Mouse (Mus musculus) urinary bladder, postnatal 10 days (tissue): ENCODE data around the gene Phf7.
A peak's percentile ranks its signal among the peaks of the same experiment; 100 is the strongest.

ENCODE experiments used
- DNase-seq: peaks from one replicate; pipeline ENCODE4 v3.0.0; 2022; ENCODE audit warnings: low spot score

Gene Phf7

DNA sequence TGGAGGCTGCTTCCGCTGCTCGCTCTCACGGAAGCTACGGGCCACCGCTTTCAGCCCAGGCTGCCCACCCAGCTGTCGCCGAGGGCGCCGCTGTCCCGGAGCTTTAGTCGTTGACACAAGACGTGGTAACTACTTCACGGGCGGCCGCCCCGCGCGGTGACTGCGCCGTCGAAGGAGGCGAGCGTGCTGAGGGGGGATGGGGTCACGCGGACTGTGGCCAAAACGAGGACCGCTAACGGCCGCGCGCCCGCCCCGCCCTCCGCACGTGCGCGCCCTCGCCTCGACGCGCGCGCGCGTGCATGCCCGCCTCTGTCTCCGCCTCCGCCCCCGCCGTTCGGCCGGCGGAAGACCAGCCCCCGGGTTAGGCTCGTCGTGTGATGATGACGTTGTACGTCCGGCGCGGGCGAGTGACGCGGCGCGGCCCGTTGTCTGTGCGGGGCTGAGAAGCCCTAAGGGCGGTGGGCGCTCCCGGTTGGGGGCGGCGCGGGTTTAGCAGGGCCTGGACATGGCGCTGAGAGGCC, at the start of gene Phf7, which contains the start of gene Bap1:
Gene Phf7 (minus strand): TSS at position 234 of the 521 bp plus-strand sequence.
Gene Bap1 (plus strand): TSS at position 367 of the 521 bp plus-strand sequence.
- DNase-seq, result peak; percentile 89

- no peak for DNase-seq
Measured at GRCm38 (mm10) chr14:31285728-31286127, 34.6 kb upstream of the Phf7 start.

- peak; percentile 34 for DNase-seq
Measured at GRCm38 (mm10) chr14:31272164-31272563, 21.0 kb upstream of the Phf7 start.

- DNase-seq, result no peak
Measured at GRCm38 (mm10) chr14:31271121-31271520, 20.0 kb upstream of the Phf7 start.

GRCm38 (mm10) chr14:31269456-31270100, 18.5 kb upstream of the Phf7 start:
- DNase-seq, result no peak

DNA sequence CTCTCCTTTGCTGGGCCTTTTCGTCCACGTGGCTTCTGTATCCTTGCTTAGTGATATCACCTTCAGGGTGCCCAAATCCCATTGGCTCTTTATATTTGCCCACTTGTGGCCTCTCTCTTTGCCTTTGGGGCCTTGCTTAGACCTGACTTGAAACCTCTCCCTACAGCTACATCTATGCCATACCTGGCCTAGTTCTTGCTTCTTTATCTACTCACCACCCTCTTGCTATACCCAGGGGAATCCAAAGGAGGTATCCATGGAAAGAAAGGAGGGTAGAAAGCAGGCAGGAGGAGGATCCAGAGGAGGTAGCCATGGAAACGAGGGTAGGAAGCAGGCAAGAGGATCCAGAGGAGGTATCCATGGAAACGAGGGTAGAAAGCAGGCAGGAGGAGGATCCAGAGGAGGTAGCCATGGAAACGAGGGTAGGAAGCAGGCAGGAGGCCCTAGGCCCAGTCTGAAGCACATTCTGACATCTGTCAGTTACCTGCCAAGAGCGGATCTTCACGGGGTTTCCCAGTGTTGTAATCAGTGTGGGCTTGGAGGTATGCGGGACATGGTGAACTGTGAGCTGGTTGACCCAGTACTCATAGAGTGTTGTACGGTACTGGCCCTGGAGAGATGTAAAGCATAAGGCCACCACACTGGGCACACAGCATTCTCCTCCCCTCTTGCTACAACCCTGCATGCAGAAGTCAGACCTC, 17.3 kb upstream of the Phf7 start:
- DNase-seq, result no peak

DNA sequence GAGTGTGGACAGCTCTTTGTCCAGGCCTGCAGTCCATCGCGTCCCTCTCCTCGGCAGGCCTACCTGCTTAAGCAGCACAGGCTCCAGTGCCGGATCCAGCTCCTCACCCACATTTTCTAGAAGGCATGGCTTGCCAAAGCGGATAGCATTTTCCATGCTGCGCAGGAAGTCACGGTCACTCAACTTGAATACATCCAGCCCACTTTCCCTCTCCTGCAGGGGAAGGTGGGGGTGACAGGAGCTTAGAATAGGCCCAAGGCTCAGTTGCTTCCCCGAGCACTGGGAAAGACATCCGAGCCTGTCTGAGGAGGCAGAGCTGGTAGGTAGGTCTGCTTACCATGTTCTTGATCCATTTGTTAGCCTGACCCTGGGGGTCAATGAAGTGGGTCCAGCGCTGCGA, 16.5 kb upstream of the Phf7 start:
- no peak for DNase-seq

DNA sequence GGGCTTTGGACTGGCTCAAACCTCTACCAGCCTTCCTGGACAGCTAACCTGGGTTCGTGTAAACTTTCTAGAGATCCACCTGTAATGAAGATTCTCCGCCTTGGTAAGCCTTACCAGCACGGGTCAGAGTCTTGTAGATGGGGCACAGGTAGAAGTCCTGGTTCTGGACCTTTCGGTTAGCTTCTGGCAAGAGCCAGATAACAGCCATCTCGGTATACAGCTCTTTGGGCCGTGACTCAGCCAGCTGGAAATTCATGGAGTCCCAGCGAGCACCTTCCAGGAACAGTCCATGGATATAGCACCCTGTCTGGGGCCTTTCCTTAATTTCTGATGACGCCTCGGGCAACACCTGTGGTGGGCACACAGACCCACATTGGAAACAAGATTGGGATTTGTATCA, 9.8 kb upstream of the Phf7 start:
- no peak for DNase-seq

DNA sequence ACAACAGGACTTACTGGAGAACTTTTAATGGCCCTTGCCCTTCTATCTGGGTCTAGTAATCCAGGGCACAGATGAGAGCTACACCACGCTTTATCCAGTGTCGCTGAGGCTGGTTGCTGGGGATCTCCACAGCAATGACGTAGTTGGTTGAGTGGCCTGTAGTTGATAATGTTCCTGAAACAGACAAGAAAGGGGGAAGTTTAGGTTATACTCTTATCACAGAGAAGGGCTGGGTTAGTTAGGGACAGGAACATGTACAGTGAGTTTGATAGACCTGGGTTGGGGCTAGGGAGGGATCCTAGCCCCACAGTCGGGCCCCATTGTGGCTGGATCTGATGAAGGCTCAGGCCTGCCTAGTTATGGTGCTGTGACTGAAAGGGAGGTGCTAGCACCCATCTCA, 9.3 kb upstream of the Phf7 start:
- DNase-seq, result no peak

DNA sequence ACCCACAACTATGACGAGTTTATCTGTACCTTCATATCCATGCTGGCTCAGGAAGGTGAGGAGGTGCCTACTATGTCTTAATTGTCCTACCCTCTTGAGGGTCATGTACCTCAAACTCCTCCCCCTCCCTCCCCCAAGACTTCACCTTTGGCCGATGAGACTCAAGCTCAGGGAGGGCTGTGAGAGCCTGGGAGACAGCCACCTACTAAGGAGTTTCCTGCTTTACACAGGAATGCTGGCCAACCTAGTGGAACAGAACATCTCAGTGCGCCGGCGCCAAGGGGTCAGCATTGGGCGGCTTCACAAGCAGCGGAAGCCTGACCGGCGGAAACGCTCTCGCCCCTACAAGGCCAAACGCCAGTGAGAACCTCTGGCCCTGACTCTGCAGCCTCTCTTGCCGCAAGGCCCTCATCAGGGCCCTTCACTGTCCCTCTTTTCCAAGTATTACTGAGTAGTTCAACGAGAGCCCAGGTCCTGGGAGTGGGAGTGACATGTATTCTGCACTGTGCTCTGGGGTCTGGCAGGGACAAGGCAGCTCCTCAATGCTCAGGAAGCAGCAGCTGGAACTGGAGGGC, 7.4 kb upstream of the Phf7 start:
- no peak for DNase-seq

DNA sequence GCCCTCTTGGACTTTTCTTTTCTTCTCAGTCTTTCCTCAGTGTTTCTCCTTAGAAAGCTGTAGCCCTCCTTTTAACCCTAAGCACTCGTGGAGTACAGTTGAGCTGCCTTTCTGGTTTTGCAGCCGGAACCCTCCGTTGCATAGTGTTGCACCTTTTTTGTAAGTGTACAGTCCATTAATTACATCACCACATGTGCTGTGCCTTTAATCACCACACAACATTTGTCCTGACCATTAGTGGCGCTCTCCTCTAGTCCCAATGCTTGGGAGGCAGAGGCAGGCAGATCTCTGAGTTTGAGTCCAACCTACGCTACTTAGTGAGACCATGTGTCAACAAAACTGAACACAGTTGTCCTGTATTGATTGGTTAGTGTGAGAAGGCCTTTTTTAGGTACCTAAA, 974 bp upstream of the Phf7 start:
- DNase-seq, result no peak

DNA sequence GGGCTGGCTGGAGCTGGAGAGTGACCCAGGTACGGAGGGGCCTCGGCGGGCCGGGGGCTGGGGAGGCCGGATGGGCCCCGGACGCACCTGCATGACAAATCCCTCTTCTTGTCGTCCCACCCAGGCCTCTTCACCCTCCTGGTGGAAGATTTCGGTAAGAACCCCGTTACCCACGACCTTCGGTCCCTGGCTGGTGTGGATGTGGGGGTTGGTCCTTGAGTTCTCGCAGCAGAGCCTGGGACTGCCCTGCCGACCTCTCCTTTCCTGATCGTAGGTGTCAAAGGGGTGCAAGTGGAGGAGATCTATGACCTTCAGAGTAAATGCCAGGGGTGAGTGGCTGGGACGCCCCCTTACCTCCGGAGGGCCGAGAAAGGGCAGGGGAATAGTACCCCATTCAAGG, 509 bp upstream of the Phf7 start:
- DNase-seq, result no peak

DNA sequence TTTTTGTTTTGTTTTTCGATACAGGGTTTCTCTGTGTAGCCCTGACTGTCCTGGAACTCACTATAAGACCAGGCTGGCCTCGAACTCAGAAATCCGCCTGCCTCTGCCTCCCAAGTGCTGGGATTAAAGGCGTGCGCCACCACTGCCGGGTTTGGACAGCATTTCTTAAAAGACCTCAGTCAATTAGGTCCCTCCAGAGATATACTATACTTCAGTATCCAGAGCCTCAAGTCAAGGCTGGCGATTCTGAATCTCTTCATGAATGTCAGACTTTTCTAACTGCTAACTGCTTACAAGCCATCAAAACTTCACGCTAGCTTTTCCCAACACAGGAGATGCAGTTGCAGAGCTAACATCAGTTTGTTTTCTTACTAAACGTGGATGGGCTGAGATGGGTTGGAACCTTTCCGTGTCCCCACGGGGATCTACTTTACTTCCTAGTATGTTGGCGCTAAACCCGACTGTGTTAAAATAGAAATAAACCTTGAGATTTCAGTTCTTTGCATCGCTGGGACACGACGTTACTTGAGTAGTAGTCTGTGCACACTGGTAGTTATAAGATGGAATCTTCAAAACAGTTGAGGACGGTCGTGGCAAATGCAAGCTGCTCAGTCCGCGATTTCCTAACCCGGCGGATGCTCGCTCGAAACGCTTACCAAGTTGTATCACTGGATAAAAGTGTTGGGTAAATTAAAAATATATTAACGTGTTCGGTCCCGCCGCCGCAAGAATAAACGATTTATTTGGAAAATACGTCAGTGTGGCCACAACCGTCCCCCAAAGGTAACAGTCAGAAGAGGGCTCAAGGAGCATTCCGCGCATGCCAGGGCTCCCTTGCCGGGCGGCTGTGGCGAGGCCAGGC, 664 bp downstream of the Phf7 start:
- DNase-seq, result no peak

- no peak for DNase-seq
Measured at GRCm38 (mm10) chr14:31248396-31248795, 2.7 kb downstream of the Phf7 start.

- DNase-seq, result no peak
Measured at GRCm38 (mm10) chr14:31245946-31246345, 5.2 kb downstream of the Phf7 start.

DNA sequence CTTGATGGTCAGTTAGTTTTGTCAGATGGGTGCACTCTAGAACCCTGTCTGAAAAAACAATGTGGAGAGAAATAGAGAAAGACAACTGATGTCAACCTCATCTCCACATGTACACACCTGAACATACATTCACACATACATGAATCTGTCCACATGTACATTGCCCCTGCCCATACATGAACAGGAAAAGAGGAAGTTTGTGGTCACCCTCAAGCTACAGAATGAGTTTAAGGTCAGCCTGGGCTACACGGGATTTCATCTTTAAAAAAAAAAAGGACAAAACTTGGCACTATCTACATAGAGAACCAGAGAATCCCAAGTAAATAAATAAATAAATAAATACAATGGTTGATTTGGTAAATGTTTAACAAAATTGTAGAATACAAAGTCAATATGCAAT, 6.3 kb downstream of the Phf7 start:
- DNase-seq, result no peak

DNA sequence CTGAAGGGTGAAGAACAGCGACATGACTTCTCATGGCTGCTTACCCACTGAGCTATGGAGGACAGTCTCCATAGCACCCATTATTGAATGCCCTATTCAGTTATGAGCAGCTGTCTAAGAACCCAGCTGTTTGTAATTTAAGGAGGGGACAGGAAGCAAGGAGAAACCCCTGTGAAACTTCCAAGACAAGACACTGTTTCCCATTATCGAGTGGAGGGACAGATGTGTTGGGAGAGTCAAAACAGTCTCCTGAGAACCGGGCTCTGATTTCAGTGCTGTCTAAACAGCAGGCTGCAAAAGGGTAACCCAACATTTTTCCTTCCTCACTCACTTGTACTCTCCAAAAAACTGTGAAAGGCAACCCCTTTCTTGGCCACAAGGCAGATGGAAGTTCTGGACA, 10.6 kb downstream of the Phf7 start:
- DNase-seq, result no peak

- DNase-seq, result no peak
Measured at GRCm38 (mm10) chr14:31237101-31237882, 13.8 kb downstream of the Phf7 start.

DNA sequence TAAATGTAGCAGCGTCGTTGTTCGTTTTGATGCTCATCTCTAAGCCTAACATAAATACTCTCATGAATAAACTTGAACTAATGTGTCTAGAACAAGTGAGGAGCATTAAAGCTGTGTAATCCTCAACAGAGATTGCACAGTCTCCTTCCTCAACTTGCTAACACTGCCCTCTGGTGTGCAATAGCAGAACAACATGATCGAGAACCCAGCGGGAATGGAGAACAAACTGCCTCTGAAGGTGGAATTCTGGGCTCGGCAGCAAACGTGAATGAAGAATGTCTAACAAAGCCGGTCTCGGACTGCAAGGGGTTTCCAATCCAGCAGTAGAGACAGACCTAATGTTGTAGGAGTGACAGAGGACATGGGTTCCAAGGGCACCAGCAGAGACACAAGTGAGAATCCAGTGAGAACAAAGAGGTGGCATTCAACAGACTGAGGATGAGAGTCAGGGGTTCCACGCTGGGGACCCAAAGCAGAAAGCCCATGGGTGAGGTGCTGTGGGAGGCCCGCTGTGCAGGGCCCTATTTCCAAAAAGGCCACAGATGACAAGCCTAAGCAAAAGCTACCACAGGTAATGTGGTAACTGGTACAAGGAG, 17.0 kb downstream of the Phf7 start:
- no peak for DNase-seq

DNA sequence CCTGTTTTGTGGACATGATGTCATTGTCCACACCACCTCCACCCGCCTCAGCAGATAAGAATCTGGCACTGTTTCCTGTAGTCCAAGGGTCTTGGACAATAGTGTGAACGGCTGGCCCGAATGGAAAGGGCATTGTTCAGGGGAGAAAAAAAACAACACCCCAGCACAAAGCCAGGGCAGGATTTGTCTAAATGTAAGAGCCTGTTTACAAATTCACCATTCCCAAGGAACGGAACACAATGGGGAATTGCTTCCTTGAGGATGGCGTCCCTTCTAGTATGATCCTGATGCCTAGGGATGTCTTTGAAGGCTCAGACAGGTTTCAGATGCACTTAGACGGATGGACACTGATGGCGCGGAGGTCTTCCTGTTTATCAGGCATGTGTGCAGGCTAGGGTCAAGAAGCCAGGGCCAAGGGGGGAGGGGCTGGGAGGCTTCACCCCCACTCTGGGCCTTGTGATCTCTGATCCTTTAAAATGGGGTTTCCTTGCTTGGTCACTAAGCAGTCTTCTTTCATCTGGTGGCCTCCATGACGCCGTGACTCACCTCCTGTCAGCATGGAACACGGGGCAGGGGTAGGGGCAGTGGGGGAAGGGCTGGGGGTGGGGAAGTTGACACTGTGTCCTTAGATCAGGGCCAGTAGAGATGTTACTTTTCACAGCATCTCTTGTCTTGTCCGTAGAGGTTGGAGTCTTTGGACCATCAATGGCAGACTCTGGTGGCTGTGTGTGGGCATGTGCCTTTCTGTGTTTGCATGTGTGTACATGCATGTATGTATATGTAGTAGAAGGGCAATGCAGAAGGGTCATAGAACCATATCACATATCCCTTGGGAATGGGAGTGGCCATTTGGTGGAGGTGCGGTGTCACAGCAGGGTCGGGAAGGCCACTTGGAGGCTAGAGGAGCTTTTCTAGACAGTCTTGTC, 17.8 kb downstream of the Phf7 start:
- DNase-seq, result no peak
